In genomic region chr17:70748476-70748830, GRCm38 (mm10) we compare ENCODE assay signal across 9 mouse cellular contexts.
DNase-seq lines count a peak whose midpoint lies in the region; ATAC-seq lines count a peak whose summit lies in the region.
"Had no signal": no experiment of that assay in that cellular context is flagged by ENCODE, and none has a peak within 500 bp of the region (broad histone marks: within the 10 kb centered on the region; RNA-seq: fewer than 3 reads in every experiment).

No protein-coding gene starts in this region.

- peak overlapping the region; percentile 38; the same call in 1 of the 2 replicates for H3K4me3 ChIP-seq in kidney, embryonic 16.5 days (ENCODE audit: low read length)
- peak overlapping the region; percentile 36 for H3K4me3 ChIP-seq in embryonic facial prominence, embryonic 15.5 days (replicated peaks)
- H3K4me3 ChIP-seq in limb, embryonic 10.5 days: peak overlapping the region; percentile 48
- H3K4me3 ChIP-seq in neural tube, embryonic 14.5 days (ENCODE audit: low read depth, low read length): no peak overlapping the region

- H3K9ac ChIP-seq in kidney, embryonic 16.5 days (replicated peaks; ENCODE audit: low read length): peak overlapping the region; percentile 64
- H3K9ac ChIP-seq in embryonic facial prominence, embryonic 15.5 days: no peak overlapping the region
- H3K9ac ChIP-seq in neural tube, embryonic 14.5 days (replicated peaks; ENCODE audit: low read depth, low read length): no peak overlapping the region

- WGBS in kidney, embryonic 16.5 days: 15% methylated on average over 10 of the region's 10 CpGs
- 18% methylated on average over 10 of the region's 10 CpGs for WGBS in embryonic facial prominence, embryonic 15.5 days
- 5% methylated on average over 10 of the region's 10 CpGs for WGBS in limb, embryonic 10.5 days
- 6% methylated on average over 10 of the region's 10 CpGs for WGBS in neural tube, embryonic 14.5 days

- peak overlapping the region; percentile 66 for H3K4me2 ChIP-seq in kidney, embryonic 16.5 days (replicated peaks; ENCODE audit: low read depth, low read length)
- H3K4me2 ChIP-seq in embryonic facial prominence, embryonic 15.5 days (replicated peaks): peak overlapping the region; percentile 63
- H3K4me2 ChIP-seq in neural tube, embryonic 14.5 days (ENCODE audit: low read depth, low read length): peak overlapping the region; percentile 38

- H3K9me3 ChIP-seq in kidney, embryonic 16.5 days (ENCODE audit: low read length): no peaks in the 10 kb centered on the region
- no peaks in the 10 kb centered on the region for H3K9me3 ChIP-seq in embryonic facial prominence, embryonic 15.5 days (replicated peaks)
- no peaks in the 10 kb centered on the region for H3K9me3 ChIP-seq in limb, embryonic 10.5 days (replicated peaks)
- H3K9me3 ChIP-seq in neural tube, embryonic 14.5 days (ENCODE audit: control insufficient read depth, low read length): no peaks in the 10 kb centered on the region

- H3K36me3 ChIP-seq in kidney, embryonic 16.5 days (ENCODE audit: insufficient read depth, low read length): no peaks in the 10 kb centered on the region
- no peaks in the 10 kb centered on the region for H3K36me3 ChIP-seq in embryonic facial prominence, embryonic 15.5 days
- no peaks in the 10 kb centered on the region for H3K36me3 ChIP-seq in limb, embryonic 10.5 days
- H3K36me3 ChIP-seq in neural tube, embryonic 14.5 days (ENCODE audit: control insufficient read depth, insufficient read depth, low read length): no peaks in the 10 kb centered on the region

- intact Hi-C loops in left cerebral cortex, postnatal 25 days (cut with DNase I): no loop called here

- H3K27me3 ChIP-seq in kidney, embryonic 16.5 days (ENCODE audit: insufficient read depth, low read length): no peaks in the 10 kb centered on the region
- no peaks in the 10 kb centered on the region for H3K27me3 ChIP-seq in embryonic facial prominence, embryonic 15.5 days
- no peaks in the 10 kb centered on the region for H3K27me3 ChIP-seq in limb, embryonic 10.5 days (ENCODE audit: low read depth, poor library complexity, severe bottlenecking)
- H3K27me3 ChIP-seq in neural tube, embryonic 14.5 days (ENCODE audit: control insufficient read depth, insufficient read depth, low read length): no peaks in the 10 kb centered on the region
- H3K27me3 ChIP-seq: Patski had no signal

- DNase-seq in kidney, adult 11 months: no peak
- DNase-seq in limb, embryonic 10.5 days (ENCODE audit: low spot score): no peak
- DNase-seq in left cerebral cortex, postnatal 25 days (ENCODE audit: low spot score in 2 of 2): no peak
- no peak for DNase-seq in urinary bladder, adult 18-20 months (ENCODE audit: low spot score in 2 of 2)
- DNase-seq in kidney, postnatal 14 days: no peak

- peaks cover 49% of the 10 kb centered on the region for H3K4me1 ChIP-seq in kidney, embryonic 16.5 days (ENCODE audit: insufficient read depth, low read length)
- peaks cover 29% of the 10 kb centered on the region for H3K4me1 ChIP-seq in embryonic facial prominence, embryonic 15.5 days
- peaks cover 38% of the 10 kb centered on the region for H3K4me1 ChIP-seq in limb, embryonic 10.5 days
- H3K4me1 ChIP-seq in neural tube, embryonic 14.5 days (ENCODE audit: control insufficient read depth, insufficient read depth, low read length): peaks cover 3% of the 10 kb centered on the region; the same call in 1 of the 2 replicates

- H3K27ac ChIP-seq in kidney, embryonic 16.5 days (ENCODE audit: low read length): peak overlapping the region; percentile 92
- H3K27ac ChIP-seq in embryonic facial prominence, embryonic 15.5 days (replicated peaks): peak overlapping the region; percentile 84
- H3K27ac ChIP-seq in limb, embryonic 10.5 days: peak overlapping the region; percentile 81
- no peak overlapping the region for H3K27ac ChIP-seq in neural tube, embryonic 14.5 days (ENCODE audit: low read depth, low read length)

- ATAC-seq in kidney, embryonic 16.5 days (ENCODE audit: low FRiP score, low TSS enrichment): no peak
- no peak for ATAC-seq in embryonic facial prominence, embryonic 15.5 days (ENCODE audit: insufficient number of reproducible peaks, low FRiP score, low TSS enrichment, low read depth)
- ATAC-seq in neural tube, embryonic 14.5 days (ENCODE audit: low read depth): no peak
- ATAC-seq: Patski had no signal
